Mouse (Mus musculus): ENCODE results near the gene Fut2. TPM values are rescaled to one million over a fixed set of nuclear protein-coding genes. Genes with fewer than 3 reads are reported as not detected.
A peak's percentile ranks its signal among the peaks of the same experiment; 100 is the strongest.

Gene Fut2
- polyA plus RNA-seq, 1 experiment from 2014 or later = 0.42 TPM

DNA sequence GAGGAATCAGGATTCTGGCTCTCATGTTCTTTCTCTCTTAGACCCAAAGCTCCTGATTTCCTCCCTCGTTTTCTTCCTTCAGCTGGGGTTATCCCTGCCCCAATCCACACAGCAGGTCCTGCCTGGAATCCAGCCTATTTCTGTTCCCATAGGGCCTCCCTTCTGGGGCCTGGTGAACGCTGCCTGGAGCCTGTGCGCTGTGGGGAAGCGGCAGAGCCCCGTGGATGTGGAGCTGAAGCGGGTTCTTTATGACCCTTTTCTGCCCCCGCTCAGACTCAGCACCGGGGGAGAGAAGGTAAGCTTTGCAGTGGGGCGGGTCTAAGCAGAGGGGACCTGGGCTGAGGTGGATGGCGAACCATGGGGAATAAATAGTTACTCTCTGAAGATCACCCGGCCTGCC, 34.9 kb upstream of the Fut2 start:
- Histone ChIP-seq H3K4me3 (replicated peaks) (peak overlapping the region; percentile 50), H3K27ac (peak overlapping the region; percentile 64), H3K9me3 (replicated peaks) (no peaks in the 10 kb centered on the region), H3K9ac (peak overlapping the region; percentile 26; the same call in 1 of the 2 replicates), H3K36me3 (no peaks in the 10 kb centered on the region), H3K4me1 (peaks cover 50% of the 10 kb centered on the region), H3K4me2 (peak overlapping the region; percentile 95), H3K27me3 (peaks cover 29% of the 10 kb centered on the region)
- WGBS = 25% methylated on average over 11 of the region's 11 CpGs
- no peak for ATAC-seq (replicated peaks; ENCODE audit: low FRiP score)

- Histone ChIP-seq H3K27ac (0 out of 2 replicates have a peak overlapping the region, but pooled peaks have one; percentile 64), H3K4me3 (replicated peaks) (peak overlapping the region; percentile 50), H3K27me3 (peaks cover 29% of the 10 kb centered on the region), H3K9me3 (replicated peaks) (no peaks in the 10 kb centered on the region), H3K9ac (peak overlapping the region; percentile 47), H3K36me3 (no peaks in the 10 kb centered on the region), H3K4me1 (peaks cover 44% of the 10 kb centered on the region), H3K4me2 (peak overlapping the region; percentile 95)
- ATAC-seq (replicated peaks; ENCODE audit: low FRiP score) = peak; percentile 16; the same call in 1 of the 2 replicates
- WGBS = under 1% methylated on average over 20 of the region's 20 CpGs
Measured at GRCm38 (mm10) chr7:45700301-45701015, 34.3 kb upstream of the Fut2 start.

GRCm38 (mm10) chr7:45699523-45700141, 33.4 kb upstream of the Fut2 start, which contains the start of gene Car11:
Car11 (plus strand) TSS chr7:45699843.
- WGBS = 2% methylated on average over 36 of the region's 36 CpGs
- no peak for ATAC-seq (replicated peaks; ENCODE audit: low FRiP score)
- H3K9me3 ChIP-seq (replicated peaks) = no peaks in the 10 kb centered on the region

DNA sequence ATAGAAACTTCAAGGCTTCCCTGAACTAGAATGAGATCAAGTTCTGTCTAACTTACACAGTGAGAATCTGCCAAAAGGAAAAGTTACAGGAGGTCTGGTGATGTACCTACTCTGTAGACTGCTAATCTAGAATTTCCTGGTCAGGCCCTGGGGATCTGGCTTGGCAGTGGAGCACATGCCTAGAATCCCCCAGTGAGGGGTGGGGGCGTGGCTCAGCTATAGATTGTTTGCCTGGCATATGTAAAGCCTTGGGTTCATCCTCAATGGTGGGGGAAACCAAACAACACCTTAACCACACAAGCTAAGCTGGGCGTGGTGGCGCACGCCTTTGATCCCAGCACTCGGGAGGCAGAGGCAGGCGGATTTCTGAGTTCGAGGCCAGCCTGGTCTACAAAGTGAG, 31.7 kb upstream of the Fut2 start:
- ATAC-seq (replicated peaks; ENCODE audit: low FRiP score) = no peak

More at GRCm38 (mm10) chr7:45699523-45700141, 33.4 kb upstream of the Fut2 start, which contains the start of gene Car11:
- H3K27ac ChIP-seq = no peak within 1 kb of the TSS
- no peaks in the 10 kb centered on the region for H3K36me3 ChIP-seq
- peak within 1 kb of the TSS; percentile 47 for H3K9ac ChIP-seq
- H3K27me3 ChIP-seq = peaks cover 29% of the 10 kb centered on the region
- H3K4me2 ChIP-seq = peak within 1 kb of the TSS; percentile 95
- peak within 1 kb of the TSS; percentile 50 for H3K4me3 ChIP-seq (replicated peaks)
- H3K4me1 ChIP-seq = peaks cover 40% of the 10 kb centered on the region

GRCm38 (mm10) chr7:45695098-45695497, 28.9 kb upstream of the Fut2 start:
- H3K9ac ChIP-seq = no peak overlapping the region
- 14% methylated on average over 6 of the region's 6 CpGs for whole genome bisulfite sequencing
- no peaks in the 10 kb centered on the region for H3K36me3 ChIP-seq
- H3K27ac ChIP-seq = no peak overlapping the region
- peaks cover 13% of the 10 kb centered on the region for H3K4me1 ChIP-seq
- no peaks in the 10 kb centered on the region for H3K9me3 ChIP-seq (replicated peaks)
- no peak overlapping the region for H3K4me2 ChIP-seq
- peaks cover 23% of the 10 kb centered on the region for H3K27me3 ChIP-seq
- H3K4me3 ChIP-seq (replicated peaks) = no peak overlapping the region
- no peak for ATAC-seq (replicated peaks; ENCODE audit: low FRiP score)

More for the DNA sequence above, 31.7 kb upstream of the Fut2 start:
- Histone ChIP-seq H3K9ac (no peak overlapping the region), H3K27me3 (peaks cover 29% of the 10 kb centered on the region), H3K4me2 (no peak overlapping the region), H3K4me3 (replicated peaks) (no peak overlapping the region), H3K9me3 (replicated peaks) (no peaks in the 10 kb centered on the region), H3K27ac (no peak overlapping the region), H3K36me3 (no peaks in the 10 kb centered on the region), H3K4me1 (peaks cover 25% of the 10 kb centered on the region)
- WGBS = 84% methylated on average over 5 of the region's 7 CpGs

- Histone ChIP-seq H3K27ac (no peak within 1 kb of the TSS), H3K9me3 (replicated peaks) (no peaks in the 10 kb centered on the region), H3K27me3 (peaks cover 13% of the 10 kb centered on the region), H3K4me1 (peaks cover 14% of the 10 kb centered on the region), H3K4me2 (no peak within 1 kb of the TSS), H3K36me3 (no peaks in the 10 kb centered on the region), H3K4me3 (replicated peaks) (no peak within 1 kb of the TSS), H3K9ac (no peak within 1 kb of the TSS)
- WGBS = 93% methylated on average over 50 of the region's 50 CpGs
- no peak; the same call in 1 of the 2 replicates for ATAC-seq (replicated peaks; ENCODE audit: low FRiP score)
Measured at GRCm38 (mm10) chr7:45693921-45694591, 27.9 kb upstream of the Fut2 start, which contains the start of gene Sec1. Sec1 (minus strand) TSS chr7:45694402.

DNA sequence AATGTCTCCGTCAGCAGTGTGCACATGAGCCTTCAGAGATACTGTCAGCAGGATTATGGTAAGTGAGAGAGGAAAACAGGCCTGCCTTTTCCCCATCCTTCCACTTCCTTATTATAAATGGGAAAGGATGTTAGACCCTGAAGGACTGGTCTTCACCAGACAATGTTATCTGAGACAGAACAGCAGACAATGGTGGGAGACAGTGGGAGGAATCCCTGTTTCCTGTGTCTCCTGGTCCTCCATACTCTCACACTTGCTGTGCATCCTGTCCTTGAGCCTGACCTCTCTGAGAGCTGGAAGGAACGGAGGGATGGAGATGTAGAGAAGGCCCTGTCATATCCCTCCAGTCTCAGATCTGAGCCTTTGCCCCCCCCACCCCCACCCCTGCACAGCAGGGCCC, 26.2 kb upstream of the Fut2 start:
- Histone ChIP-seq H3K4me1 (peaks cover 20% of the 10 kb centered on the region), H3K4me3 (replicated peaks) (no peak overlapping the region), H3K9me3 (replicated peaks) (no peaks in the 10 kb centered on the region), H3K27me3 (no peaks in the 10 kb centered on the region), H3K4me2 (no peak overlapping the region), H3K36me3 (no peaks in the 10 kb centered on the region), H3K27ac (no peak overlapping the region), H3K9ac (no peak overlapping the region)
- no peak for ATAC-seq (replicated peaks; ENCODE audit: low FRiP score)
- WGBS = 75% methylated on average over 2 of the region's 2 CpGs

DNA sequence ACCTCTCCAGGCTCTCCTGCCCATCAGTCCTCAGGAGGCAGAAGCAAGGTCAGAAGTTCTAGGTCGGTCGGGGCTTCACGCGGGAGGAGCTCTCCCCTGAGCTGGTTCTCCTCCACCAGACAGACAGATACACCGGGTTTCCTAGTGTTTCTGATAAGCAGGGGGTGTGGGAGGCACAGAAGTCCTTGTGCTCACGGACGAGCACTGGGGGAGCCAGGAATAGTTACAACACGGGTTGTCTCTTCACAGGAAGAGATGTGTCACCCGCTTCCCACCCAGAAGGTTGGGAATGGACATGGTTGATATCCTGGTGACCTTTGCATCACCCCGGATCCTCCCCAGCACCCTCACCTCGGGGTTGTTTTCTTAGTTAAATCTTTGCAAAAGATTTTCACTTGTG, 23.6 kb upstream of the Fut2 start:
- Histone ChIP-seq H3K36me3 (no peaks in the 10 kb centered on the region), H3K9ac (no peak overlapping the region), H3K4me2 (no peak overlapping the region), H3K4me3 (replicated peaks) (no peak overlapping the region), H3K27ac (no peak overlapping the region), H3K27me3 (0 out of 2 replicates have a peak, but pooled peaks cover 3% of the 10 kb centered on the region), H3K4me1 (peaks cover 35% of the 10 kb centered on the region), H3K9me3 (replicated peaks) (no peaks in the 10 kb centered on the region)
- ATAC-seq (replicated peaks; ENCODE audit: low FRiP score) = no peak
- WGBS = 32% methylated on average over 11 of the region's 11 CpGs

DNA sequence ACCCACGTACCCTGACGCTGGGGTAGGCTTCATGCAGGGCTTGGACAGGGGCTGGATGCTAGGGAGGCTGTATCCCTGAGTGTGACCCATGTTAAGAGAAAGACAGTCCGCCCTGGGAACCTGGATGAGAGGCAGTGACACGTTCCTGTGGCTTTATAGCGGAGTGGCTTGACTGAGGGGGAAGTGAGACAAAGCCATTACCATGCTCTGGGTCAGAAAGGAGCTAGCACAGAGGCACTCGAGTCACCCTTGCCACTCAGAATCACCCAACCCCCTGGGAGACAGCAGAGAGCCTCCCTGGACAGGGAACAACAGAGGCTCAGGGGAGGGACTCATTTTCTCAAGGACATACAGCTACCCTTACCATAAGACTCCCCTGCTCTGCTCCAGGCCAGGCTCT, 22.9 kb upstream of the Fut2 start:
- WGBS = 37% methylated on average over 6 of the region's 6 CpGs
- Histone ChIP-seq H3K9me3 (replicated peaks) (no peaks in the 10 kb centered on the region), H3K4me1 (peaks cover 36% of the 10 kb centered on the region), H3K36me3 (no peaks in the 10 kb centered on the region), H3K9ac (0 out of 2 replicates have a peak overlapping the region, but pooled peaks have one; percentile 0), H3K4me3 (replicated peaks) (no peak overlapping the region), H3K27ac (peak overlapping the region; percentile 25; the same call in 1 of the 2 replicates), H3K27me3 (0 out of 2 replicates have a peak, but pooled peaks cover 3% of the 10 kb centered on the region), H3K4me2 (no peak overlapping the region)
- ATAC-seq (replicated peaks; ENCODE audit: low FRiP score) = no peak

DNA sequence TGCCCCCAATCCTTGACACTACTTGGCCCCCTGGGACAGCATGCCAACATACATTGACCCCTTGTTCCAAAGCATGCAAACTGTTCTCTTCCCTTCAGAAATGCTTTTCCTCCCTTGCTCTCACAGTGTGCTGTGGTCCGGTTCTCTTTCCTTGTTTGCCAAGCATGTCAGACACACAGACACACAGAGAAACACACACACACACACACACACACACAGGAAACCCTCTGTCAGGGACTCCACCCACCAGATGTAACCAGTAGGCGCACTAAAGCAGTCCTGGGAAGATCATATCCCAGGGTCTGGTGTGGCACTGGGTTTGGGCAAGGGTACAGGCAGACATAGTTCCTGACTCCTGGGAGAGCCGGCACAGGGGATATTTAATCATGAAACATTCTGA, 20.6 kb upstream of the Fut2 start:
- Histone ChIP-seq H3K4me1 (peaks cover 53% of the 10 kb centered on the region), H3K27me3 (0 out of 2 replicates have a peak, but pooled peaks cover 3% of the 10 kb centered on the region), H3K9me3 (replicated peaks) (no peaks in the 10 kb centered on the region), H3K9ac (no peak overlapping the region), H3K27ac (no peak overlapping the region), H3K4me2 (no peak overlapping the region), H3K4me3 (replicated peaks) (no peak overlapping the region), H3K36me3 (no peaks in the 10 kb centered on the region)
- WGBS = 70% methylated on average over 3 of the region's 3 CpGs
- ATAC-seq (replicated peaks; ENCODE audit: low FRiP score) = no peak

DNA sequence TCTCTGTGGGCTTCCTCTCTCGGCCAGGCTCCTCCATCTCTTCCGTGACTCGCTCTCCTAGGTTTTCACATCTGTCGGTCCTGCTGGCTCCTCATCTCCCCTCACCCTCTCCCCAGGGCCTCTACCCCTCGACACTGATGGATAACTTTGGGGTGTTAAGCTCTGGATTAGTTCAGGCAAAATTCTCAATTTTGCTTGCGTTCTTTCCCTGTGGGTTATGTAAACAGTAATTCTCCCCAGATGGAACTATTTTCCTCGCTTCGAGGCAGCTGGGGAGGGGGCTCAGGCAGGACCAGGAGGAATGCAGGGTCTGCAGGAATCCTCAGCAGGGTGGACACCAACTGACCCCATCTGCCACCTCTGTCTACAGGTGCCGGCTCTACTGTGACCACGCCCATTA, 19.6 kb upstream of the Fut2 start:
- 0 out of 2 replicates have a peak, but pooled peaks cover 3% of the 10 kb centered on the region for H3K27me3 ChIP-seq
- no peak overlapping the region for H3K9ac ChIP-seq
- H3K27ac ChIP-seq = no peak overlapping the region
- no peak overlapping the region for H3K4me2 ChIP-seq
- H3K36me3 ChIP-seq = no peaks in the 10 kb centered on the region
- H3K4me3 ChIP-seq (replicated peaks) = no peak overlapping the region
- 47% methylated on average over 10 of the region's 10 CpGs for WGBS
- no peak for ATAC-seq (replicated peaks; ENCODE audit: low FRiP score)
- H3K9me3 ChIP-seq (replicated peaks) = no peaks in the 10 kb centered on the region
- H3K4me1 ChIP-seq = peaks cover 53% of the 10 kb centered on the region
